Mouse (Mus musculus): ENCODE measurements around the gene Pde11a. TPM values are rescaled to one million over a fixed set of nuclear protein-coding genes. Genes with fewer than 3 reads are reported as not detected.
A peak's percentile ranks its signal among the peaks of the same experiment; 100 is the strongest.

Gene Pde11a
- total RNA-seq, 1 experiment: 0.27 TPM

- no peaks in the 10 kb centered on the region for H3K36me3 ChIP-seq (ENCODE audit: control insufficient read depth, insufficient read depth, low read length, poor library complexity, severe bottlenecking)
- H3K9me3 ChIP-seq (ENCODE audit: control insufficient read depth, insufficient read depth, low read depth, low read length): no peaks in the 10 kb centered on the region
- in situ Hi-C loops (cut with MboI; ENCODE audit: low sequenced_read_pairs in 2 of 2, unreplicated experiment in 2 of 2): no loop called here
- H3K9ac ChIP-seq (ENCODE audit: insufficient read depth, low read depth, low read length, poor library complexity, severe bottlenecking): no peak overlapping the region
- TF ChIP-seq ZNF384 (IDR thresholded peaks at IDR 0.05; ENCODE audit: low read depth, low read length): no peak
- no peak for TF ChIP-seq MAFK (IDR thresholded peaks at IDR 0.05; ENCODE audit: insufficient read depth, low read depth, low read length)
- no peak for TF ChIP-seq ZC3H11A (IDR thresholded peaks at IDR 0.05; ENCODE audit: borderline replicate concordance, low read depth, low read length)
- TF ChIP-seq CHD2 (IDR thresholded peaks at IDR 0.05; ENCODE audit: low read depth, low read length): no peak
- no peak for TF ChIP-seq HCFC1 (IDR thresholded peaks at IDR 0.05; ENCODE audit: borderline replicate concordance, insufficient read depth, low read length)
- DNase-seq (ENCODE audit: low read depth, low spot score): no peak
- no peak overlapping the region for H3K27ac ChIP-seq (ENCODE audit: insufficient read depth, low read depth, low read length, poor library complexity, severe bottlenecking)
- H3K4me1 ChIP-seq (ENCODE audit: control insufficient read depth in 2 of 2, insufficient read depth in 2 of 2, low read length in 2 of 2, poor library complexity in 1 of 2): no peaks in the 10 kb centered on the region
- H3K4me3 ChIP-seq (ENCODE audit: insufficient read depth in 1 of 2, low read depth in 1 of 2, low read length in 2 of 2, poor library complexity in 1 of 2, severe bottlenecking in 1 of 2): no peak overlapping the region
Measured at GRCm38 (mm10) chr2:76237638-76238420, 100.7 kb downstream of the Pde11a start.

DNA sequence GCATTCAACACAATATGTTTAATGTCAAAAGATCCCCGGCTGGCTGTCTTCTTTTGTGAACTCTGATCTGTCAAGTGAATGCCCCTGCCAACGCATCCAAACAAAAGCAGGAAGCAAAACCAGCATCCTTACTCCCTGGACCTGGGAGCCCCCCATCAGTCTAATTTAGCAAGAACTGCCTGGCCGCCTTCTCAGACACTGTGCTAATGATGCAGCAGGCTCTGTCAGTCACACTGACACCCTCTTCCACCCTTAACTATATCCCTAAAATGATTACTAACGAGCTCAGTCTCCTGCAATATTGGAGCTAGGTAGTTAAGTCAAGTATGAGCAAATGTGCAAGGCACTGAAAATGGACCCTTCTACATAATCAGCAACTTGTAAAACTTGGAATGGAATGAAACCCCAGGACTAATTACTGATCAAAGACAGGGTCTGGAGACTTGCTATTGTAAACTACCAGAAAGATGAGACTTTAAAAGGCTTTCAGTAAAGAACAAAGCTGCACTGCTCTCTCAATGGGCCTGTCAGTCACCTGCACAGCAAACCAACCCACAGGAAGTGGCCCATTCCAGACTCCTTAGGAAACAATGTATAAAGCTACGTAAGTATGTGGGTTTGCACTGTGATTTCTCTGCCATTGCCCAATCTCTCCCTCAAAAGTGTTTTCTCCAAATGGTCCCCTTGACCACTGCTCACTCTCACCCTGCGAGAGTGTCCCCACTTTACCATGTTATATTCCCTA, 118.0 kb downstream of the Pde11a start:
- no peaks in the 10 kb centered on the region for H3K9me3 ChIP-seq (ENCODE audit: control insufficient read depth, insufficient read depth, low read depth, low read length)
- TF ChIP-seq CHD2 (IDR thresholded peaks at IDR 0.05; ENCODE audit: low read depth, low read length): no peak
- no peak overlapping the region for H3K27ac ChIP-seq (ENCODE audit: insufficient read depth, low read depth, low read length, poor library complexity, severe bottlenecking)
- in situ Hi-C loops (cut with MboI; ENCODE audit: low sequenced_read_pairs in 2 of 2, unreplicated experiment in 2 of 2): no loop called here
- no peaks in the 10 kb centered on the region for H3K36me3 ChIP-seq (ENCODE audit: control insufficient read depth, insufficient read depth, low read length, poor library complexity, severe bottlenecking)
- H3K4me1 ChIP-seq (ENCODE audit: control insufficient read depth in 2 of 2, insufficient read depth in 2 of 2, low read length in 2 of 2, poor library complexity in 1 of 2): no peaks in the 10 kb centered on the region
- no peak overlapping the region for H3K4me3 ChIP-seq (ENCODE audit: insufficient read depth in 1 of 2, low read depth in 1 of 2, low read length in 2 of 2, poor library complexity in 1 of 2, severe bottlenecking in 1 of 2)
- no peak for DNase-seq (ENCODE audit: low read depth, low spot score)
- no peak overlapping the region for H3K9ac ChIP-seq (ENCODE audit: insufficient read depth, low read depth, low read length, poor library complexity, severe bottlenecking)

GRCm38 (mm10) chr2:76219540-76219939, 119.0 kb downstream of the Pde11a start:
- H3K4me1 ChIP-seq (ENCODE audit: control insufficient read depth in 2 of 2, insufficient read depth in 2 of 2, low read length in 2 of 2, poor library complexity in 1 of 2): no peaks in the 10 kb centered on the region
- in situ Hi-C loops (cut with MboI; ENCODE audit: low sequenced_read_pairs in 2 of 2, unreplicated experiment in 2 of 2): no loop called here
- H3K9ac ChIP-seq (ENCODE audit: insufficient read depth, low read depth, low read length, poor library complexity, severe bottlenecking): no peak overlapping the region
- H3K36me3 ChIP-seq (ENCODE audit: control insufficient read depth, insufficient read depth, low read length, poor library complexity, severe bottlenecking): no peaks in the 10 kb centered on the region
- no peak overlapping the region for H3K27ac ChIP-seq (ENCODE audit: insufficient read depth, low read depth, low read length, poor library complexity, severe bottlenecking)
- no peak for TF ChIP-seq MAFK (IDR thresholded peaks at IDR 0.05; ENCODE audit: insufficient read depth, low read depth, low read length)
- no peak for TF ChIP-seq ZNF384 (IDR thresholded peaks at IDR 0.05; ENCODE audit: low read depth, low read length)
- TF ChIP-seq ZC3H11A (IDR thresholded peaks at IDR 0.05; ENCODE audit: borderline replicate concordance, low read depth, low read length): no peak
- TF ChIP-seq CHD2 (IDR thresholded peaks at IDR 0.05; ENCODE audit: low read depth, low read length): no peak
- no peak for TF ChIP-seq HCFC1 (IDR thresholded peaks at IDR 0.05; ENCODE audit: borderline replicate concordance, insufficient read depth, low read length)
- no peak overlapping the region for H3K4me3 ChIP-seq (ENCODE audit: insufficient read depth in 1 of 2, low read depth in 1 of 2, low read length in 2 of 2, poor library complexity in 1 of 2, severe bottlenecking in 1 of 2)
- no peaks in the 10 kb centered on the region for H3K9me3 ChIP-seq (ENCODE audit: control insufficient read depth, insufficient read depth, low read depth, low read length)
- no peak for DNase-seq (ENCODE audit: low read depth, low spot score)

- Histone ChIP-seq H3K4me1 (ENCODE audit: control insufficient read depth in 2 of 2, insufficient read depth in 2 of 2, low read length in 2 of 2, poor library complexity in 1 of 2) (no peaks in the 10 kb centered on the region), H3K27ac (ENCODE audit: insufficient read depth, low read depth, low read length, poor library complexity, severe bottlenecking) (no peak overlapping the region), H3K36me3 (ENCODE audit: control insufficient read depth, insufficient read depth, low read length, poor library complexity, severe bottlenecking) (no peaks in the 10 kb centered on the region), H3K4me3 (ENCODE audit: insufficient read depth in 1 of 2, low read depth in 1 of 2, low read length in 2 of 2, poor library complexity in 1 of 2, severe bottlenecking in 1 of 2) (no peak overlapping the region), H3K9ac (ENCODE audit: insufficient read depth, low read depth, low read length, poor library complexity, severe bottlenecking) (no peak overlapping the region), H3K9me3 (ENCODE audit: control insufficient read depth, insufficient read depth, low read depth, low read length) (no peaks in the 10 kb centered on the region)
- in situ Hi-C loops (cut with MboI; ENCODE audit: low sequenced_read_pairs in 2 of 2, unreplicated experiment in 2 of 2): no loop called here
- no peak for TF ChIP-seq ZC3H11A (IDR thresholded peaks at IDR 0.05; ENCODE audit: borderline replicate concordance, low read depth, low read length)
- TF ChIP-seq ZNF384 (IDR thresholded peaks at IDR 0.05; ENCODE audit: low read depth, low read length): no peak
- TF ChIP-seq CHD2 (IDR thresholded peaks at IDR 0.05; ENCODE audit: low read depth, low read length): no peak
- TF ChIP-seq MAFK (IDR thresholded peaks at IDR 0.05; ENCODE audit: insufficient read depth, low read depth, low read length): no peak
- TF ChIP-seq HCFC1 (IDR thresholded peaks at IDR 0.05; ENCODE audit: borderline replicate concordance, insufficient read depth, low read length): no peak
- DNase-seq (ENCODE audit: low read depth, low spot score): peak; percentile 82
Measured at GRCm38 (mm10) chr2:76216146-76216545, 122.4 kb downstream of the Pde11a start.
